Mouse (Mus musculus) megakaryocyte, embryonic 14.5 days (primary cell): ENCODE results near the gene Anln. TPM values are rescaled to one million over a fixed set of nuclear protein-coding genes. Genes with fewer than 3 reads are reported as not detected.

Source experiments
- H3K27me3 ChIP-seq: replicated peaks from 2 replicates; pipeline ENCODE3; 2012; ENCODE audit warnings: inconsistent platforms
- H3K36me3 ChIP-seq: replicated peaks from 2 replicates; pipeline ENCODE3; 2012; ENCODE audit warnings: low read length, inconsistent platforms, mixed read lengths
- H3K4me1 ChIP-seq: 2 replicates; pipeline ENCODE4 v1.6.1; 2012; ENCODE audit warnings: inconsistent platforms
- H3K4me3 ChIP-seq: replicated peaks from 2 replicates; pipeline ENCODE3; 2012; ENCODE audit warnings: moderate library complexity, mild to moderate bottlenecking, inconsistent platforms
- H3K9me3 ChIP-seq: 2 replicates; pipeline ENCODE4 v1.6.1; 2012; ENCODE audit warnings: inconsistent platforms
- FLI1 ChIP-seq: IDR thresholded peaks from 2 replicates; pipeline ENCODE4 v1.6.1; 2012; ENCODE audit warnings: low read length, inconsistent platforms, mixed read lengths
- GATA1 ChIP-seq: IDR thresholded peaks from 3 replicates; pipeline ENCODE4 v1.6.1; 2012; ENCODE audit warnings: mixed read lengths, low read length, inconsistent platforms, borderline replicate concordance
- polyA plus RNA-seq: library from polyadenylated mRNA; stranded (reverse); fragments of >175 nt; gene quantifications from 2 replicates; pipeline ENCODE4 v1.2.3, GENCODE M21; 2012; ENCODE audit warnings: low replicate concordance; ENCODE audit not compliant: insufficient read depth

Anln gene
- polyA plus RNA-seq: 0.47 and 0.89 TPM in 2 replicates

DNA sequence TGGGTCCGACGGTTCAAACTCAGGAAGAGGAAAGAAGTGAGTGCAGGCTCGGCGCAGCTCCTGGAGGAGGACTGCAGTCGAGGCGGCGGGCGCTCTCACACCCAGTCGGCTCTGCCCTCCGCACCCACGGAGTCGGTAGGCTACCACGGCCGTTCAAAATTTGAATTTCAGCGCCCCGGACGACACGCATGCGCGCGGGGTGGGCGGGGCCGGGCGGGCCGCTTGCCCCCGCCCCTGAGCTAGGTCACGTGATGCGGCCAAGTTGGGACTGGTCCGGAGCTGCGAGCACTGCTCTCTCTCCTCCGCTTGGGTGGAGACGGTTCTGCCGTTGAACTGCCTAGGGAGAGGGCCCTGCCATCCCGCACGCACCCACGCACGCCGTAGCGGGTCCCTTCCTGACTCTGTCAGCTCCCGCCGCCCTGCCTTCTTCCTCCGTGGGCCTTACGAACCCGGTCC is at the start of gene Anln:
Gene Anln, minus strand, starts transcription at position 168 of the 456 bp plus-strand sequence.
- H3K9me3 ChIP-seq: peaks cover 3% of the 10 kb centered on the region; the same call in 1 of the 2 replicates
- TF ChIP-seq FLI1 (peak; percentile 22; the same call in 1 of the 2 replicates), GATA1 (no peak)
- peaks cover 48% of the 10 kb centered on the region for H3K4me1 ChIP-seq
- peaks cover under 1% of the 10 kb centered on the region for H3K36me3 ChIP-seq
- no peaks in the 10 kb centered on the region for H3K27me3 ChIP-seq
- H3K4me3 ChIP-seq: peak within 1 kb of the TSS; percentile 99

DNA sequence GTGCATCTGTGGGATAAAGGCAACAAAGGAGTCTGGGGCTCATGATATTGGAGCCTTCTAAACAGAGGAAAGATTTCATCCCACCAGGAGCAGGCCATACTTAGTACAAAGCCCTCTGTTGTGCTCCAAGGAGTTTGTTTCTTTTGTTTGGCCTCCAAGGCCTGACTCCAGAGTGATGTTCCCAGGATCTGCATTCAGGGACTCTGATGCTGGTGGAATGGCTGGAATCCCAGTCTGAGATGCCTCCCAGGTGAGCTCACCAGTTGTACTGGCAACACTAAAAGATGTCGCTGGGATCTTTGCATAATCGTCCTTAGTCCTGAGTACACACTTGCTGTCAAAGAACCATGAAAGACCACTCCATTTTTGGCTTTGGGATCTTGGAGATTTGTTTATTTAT is 45.1 kb upstream of the Anln start:
- no peaks in the 10 kb centered on the region for H3K36me3 ChIP-seq
- peaks cover 8% of the 10 kb centered on the region for H3K9me3 ChIP-seq
- no peak for TF ChIP-seq FLI1
- TF ChIP-seq GATA1: no peak

DNA sequence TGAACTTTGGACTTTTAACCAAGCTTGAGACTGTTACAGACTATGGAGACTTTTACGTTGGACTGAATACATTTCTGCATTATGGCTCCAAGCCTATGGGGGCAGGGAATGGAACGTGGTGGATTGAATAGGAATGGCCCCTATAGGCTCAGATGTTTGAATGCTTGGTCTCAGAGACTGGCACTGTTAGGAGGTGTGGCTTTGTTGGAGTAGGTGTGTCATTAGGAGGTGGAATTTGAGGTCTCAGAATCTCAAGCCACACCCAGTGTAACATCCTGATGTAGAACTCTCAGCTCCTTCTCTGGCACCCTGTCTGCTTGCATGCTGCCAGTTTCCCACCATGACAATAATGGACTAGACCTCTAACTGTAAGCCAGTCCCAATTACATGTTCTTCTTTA is 44.2 kb upstream of the Anln start:
- Histone ChIP-seq H3K4me1 (peaks cover 15% of the 10 kb centered on the region), H3K4me3 (no peak overlapping the region), H3K36me3 (no peaks in the 10 kb centered on the region), H3K27me3 (no peaks in the 10 kb centered on the region), H3K9me3 (peaks cover 8% of the 10 kb centered on the region)
- TF ChIP-seq GATA1 (no peak), FLI1 (no peak)

More for the DNA sequence above, 45.1 kb upstream of the Anln start:
- peaks cover 7% of the 10 kb centered on the region for H3K4me1 ChIP-seq
- H3K27me3 ChIP-seq: no peaks in the 10 kb centered on the region
- no peak overlapping the region for H3K4me3 ChIP-seq

DNA sequence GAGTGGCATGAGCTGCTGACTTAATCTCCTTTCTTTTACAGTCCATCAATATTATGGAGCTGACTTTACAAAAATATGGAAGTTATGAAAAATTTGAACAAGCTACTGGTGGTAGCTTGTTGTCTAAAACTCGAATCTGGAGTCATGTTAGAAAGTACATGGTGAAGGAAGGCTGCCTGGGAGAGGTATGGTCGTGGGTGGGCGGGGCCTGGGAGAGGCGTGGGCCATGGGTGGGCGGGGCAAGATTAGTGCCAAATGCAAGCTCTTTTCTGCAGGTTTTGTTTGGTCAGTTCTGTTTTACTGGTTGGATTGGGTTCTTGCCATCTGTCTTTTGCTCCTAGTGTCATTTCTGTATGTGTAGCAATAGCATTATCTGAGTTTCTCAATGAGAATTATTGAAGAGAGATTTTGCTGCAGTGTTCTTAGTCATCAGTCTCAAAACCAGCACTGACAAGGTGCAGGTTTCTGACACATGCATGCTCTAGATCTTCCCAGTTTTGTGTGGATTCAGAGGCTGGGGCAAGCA is 41.4 kb upstream of the Anln start:
- Histone ChIP-seq H3K9me3 (peaks cover 8% of the 10 kb centered on the region), H3K4me3 (no peak overlapping the region), H3K4me1 (peaks cover 16% of the 10 kb centered on the region), H3K36me3 (no peaks in the 10 kb centered on the region), H3K27me3 (no peaks in the 10 kb centered on the region)
- no peak for TF ChIP-seq GATA1
- TF ChIP-seq FLI1: no peak

DNA sequence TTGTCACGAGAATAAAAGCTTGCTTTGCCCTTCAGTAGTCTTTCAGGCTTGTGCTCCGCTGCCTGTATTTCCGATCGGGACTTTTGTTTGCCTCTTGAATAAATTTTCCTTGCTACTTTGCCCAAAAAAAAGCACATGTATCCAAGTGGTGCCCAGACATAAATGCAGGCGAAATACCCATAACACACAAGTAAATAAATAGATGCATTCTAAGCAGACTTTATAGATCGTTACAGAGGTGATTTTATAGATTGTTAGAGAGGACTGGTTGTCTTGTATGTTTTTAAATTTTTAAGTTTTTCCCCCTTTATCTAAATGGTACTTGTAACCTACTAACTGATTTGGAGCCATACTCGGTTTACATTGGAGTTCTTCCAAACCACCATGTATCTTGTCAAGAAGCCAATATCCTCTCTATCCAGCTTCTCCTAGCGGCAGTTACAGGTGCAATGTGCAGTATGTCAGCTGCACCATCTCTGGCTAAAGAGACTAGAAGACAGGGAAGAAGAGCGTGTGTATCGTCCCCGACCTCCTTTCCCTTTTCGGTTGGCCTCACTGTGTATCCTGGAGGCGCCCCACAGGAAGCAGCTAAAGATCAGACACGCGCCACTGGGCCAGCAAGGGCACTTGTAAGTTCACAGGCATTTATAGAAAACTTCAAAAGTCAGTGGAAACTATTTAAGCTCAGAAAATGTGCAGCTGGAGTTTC is 40.7 kb upstream of the Anln start:
- Histone ChIP-seq H3K9me3 (peaks cover 8% of the 10 kb centered on the region), H3K27me3 (no peaks in the 10 kb centered on the region), H3K4me1 (peaks cover 16% of the 10 kb centered on the region), H3K4me3 (peak overlapping the region; percentile 69), H3K36me3 (no peaks in the 10 kb centered on the region)
- TF ChIP-seq FLI1: no peak
- no peak for TF ChIP-seq GATA1

DNA sequence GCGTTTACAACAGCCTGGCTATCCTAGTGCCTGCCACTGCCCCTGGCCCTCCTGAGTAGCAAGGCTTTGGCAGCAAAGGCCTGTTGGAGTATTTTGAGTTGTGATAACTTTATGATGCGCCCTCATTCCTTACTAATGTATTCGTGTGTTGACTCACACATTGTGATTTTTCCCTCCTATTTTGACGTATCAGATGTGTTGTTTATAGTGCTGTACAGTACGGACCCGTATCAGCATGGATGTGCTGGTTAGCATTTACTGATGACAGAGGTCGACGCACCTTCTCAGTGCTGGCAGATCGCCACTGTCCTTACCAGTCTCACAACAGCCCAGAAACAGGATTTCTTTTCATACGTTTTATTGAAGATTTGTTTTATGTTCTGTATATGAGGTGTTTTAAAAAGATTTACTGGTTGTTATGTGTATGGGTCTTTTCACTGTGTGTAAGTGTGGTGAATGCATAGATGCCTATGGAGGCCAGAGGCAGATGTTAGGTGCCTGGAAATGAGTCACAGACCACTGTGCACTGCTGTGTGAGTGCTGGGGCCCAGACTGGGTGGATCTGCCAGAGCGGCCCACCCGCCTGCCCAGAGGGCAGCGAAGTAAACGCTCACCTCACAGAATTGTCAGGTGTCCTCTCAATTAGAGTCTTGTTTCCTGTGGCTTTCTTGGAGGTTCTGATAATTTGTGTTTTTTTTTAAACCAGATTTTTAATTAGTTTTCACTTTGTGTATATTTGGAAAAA is 39.9 kb upstream of the Anln start:
- H3K4me1 ChIP-seq: peaks cover 16% of the 10 kb centered on the region
- TF ChIP-seq GATA1 (no peak), FLI1 (no peak)
- peaks cover 8% of the 10 kb centered on the region for H3K9me3 ChIP-seq
- H3K4me3 ChIP-seq: no peak overlapping the region
- no peaks in the 10 kb centered on the region for H3K27me3 ChIP-seq
- no peaks in the 10 kb centered on the region for H3K36me3 ChIP-seq

DNA sequence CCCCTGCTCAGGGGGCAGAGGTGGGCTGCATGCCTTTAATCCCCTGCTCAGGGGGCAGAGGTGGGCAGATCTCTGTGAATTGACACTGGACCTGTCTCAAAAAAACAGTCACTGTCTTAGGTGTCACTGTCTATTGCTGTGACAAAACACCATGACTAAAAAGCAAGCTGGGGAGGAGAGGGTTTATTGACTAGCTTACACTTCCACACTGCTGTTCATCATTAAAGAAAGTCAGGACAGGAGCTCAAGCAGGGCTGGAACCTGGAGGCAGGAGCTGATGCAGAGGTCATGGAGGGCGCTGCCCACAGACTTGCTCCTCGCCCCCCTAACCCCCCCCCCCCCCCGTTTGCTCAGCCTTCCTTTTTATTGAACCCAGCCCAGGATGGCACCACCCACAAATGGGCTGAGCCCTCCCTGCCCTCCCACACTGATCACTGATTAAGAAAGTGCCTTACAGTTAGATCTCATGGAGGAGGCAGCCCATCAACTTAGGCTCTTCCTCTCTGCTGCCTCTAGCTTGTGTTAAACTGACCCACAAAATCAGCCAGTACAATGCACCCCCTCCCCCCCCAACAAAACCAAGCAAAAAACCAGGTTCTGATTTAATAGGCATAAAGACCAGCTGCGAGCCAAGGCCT is 39.2 kb upstream of the Anln start:
- no peak overlapping the region for H3K4me3 ChIP-seq
- peaks cover 20% of the 10 kb centered on the region for H3K4me1 ChIP-seq
- peaks cover 8% of the 10 kb centered on the region for H3K9me3 ChIP-seq
- H3K27me3 ChIP-seq: no peaks in the 10 kb centered on the region
- no peak for TF ChIP-seq GATA1
- no peak for TF ChIP-seq FLI1
- no peaks in the 10 kb centered on the region for H3K36me3 ChIP-seq

DNA sequence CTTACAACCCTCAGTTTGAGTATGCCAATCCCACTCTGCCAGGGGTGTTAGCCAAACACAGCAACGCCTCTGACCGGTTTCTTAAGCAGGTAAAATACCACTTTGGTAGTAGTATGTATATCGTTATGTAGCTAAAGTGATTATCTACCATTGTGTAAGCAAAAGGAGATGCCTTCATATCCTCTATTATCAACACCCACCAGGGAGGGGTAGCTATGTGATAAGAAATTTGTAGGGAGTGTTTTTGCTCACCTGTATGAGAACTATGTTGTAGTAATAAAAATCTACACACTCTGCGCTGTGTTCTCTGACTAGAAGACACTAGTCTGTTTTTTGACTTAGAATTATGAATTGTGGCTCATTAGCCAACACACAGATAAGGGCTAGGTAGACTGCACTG is 35.7 kb upstream of the Anln start:
- Histone ChIP-seq H3K4me3 (no peak overlapping the region), H3K36me3 (no peaks in the 10 kb centered on the region), H3K27me3 (no peaks in the 10 kb centered on the region), H3K4me1 (peaks cover 14% of the 10 kb centered on the region), H3K9me3 (no peaks in the 10 kb centered on the region)
- no peak for TF ChIP-seq GATA1
- no peak for TF ChIP-seq FLI1

DNA sequence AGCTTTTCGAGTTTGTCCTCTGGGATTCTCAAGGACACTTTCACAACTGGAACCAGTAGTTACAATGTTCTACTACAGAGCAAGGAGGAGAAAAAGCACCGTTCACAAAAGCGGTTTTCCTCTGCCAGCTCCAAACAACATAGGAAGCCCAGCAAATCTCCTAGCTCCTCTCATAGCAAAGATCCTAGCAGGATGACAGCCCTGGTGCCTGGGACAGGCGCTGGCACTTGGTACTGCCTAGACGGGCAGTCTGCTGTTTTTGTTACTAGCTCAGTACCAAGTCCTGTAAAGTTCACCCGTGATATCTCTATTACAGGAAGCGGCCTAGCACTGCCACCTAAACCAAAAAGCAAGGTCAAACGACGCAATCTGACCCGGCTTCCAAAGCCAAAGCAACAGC is 35.2 kb upstream of the Anln start:
- peaks cover 13% of the 10 kb centered on the region for H3K4me1 ChIP-seq
- H3K36me3 ChIP-seq: no peaks in the 10 kb centered on the region
- H3K27me3 ChIP-seq: no peaks in the 10 kb centered on the region
- H3K4me3 ChIP-seq: no peak overlapping the region
- TF ChIP-seq GATA1: no peak
- TF ChIP-seq FLI1: no peak
- no peaks in the 10 kb centered on the region for H3K9me3 ChIP-seq

DNA sequence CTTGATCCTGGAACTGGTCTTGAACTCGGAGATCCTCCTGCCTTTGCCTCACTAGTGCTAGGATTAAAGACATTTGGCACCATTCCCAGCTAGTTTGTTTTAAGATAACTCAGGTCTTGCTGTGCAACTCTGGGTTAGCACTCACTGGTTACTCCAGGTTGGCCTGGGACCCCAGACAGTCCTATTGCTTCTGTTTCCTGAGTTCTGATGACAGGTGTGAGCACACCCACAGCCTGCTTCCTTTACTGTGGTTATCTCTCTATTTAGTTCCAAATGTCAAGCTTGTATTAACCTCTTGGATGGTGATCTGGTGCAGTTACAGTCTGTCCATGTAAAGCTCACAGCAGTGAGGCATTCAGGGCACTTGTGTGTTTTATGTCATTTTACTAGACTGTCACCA is 34.5 kb upstream of the Anln start:
- TF ChIP-seq GATA1 (no peak), FLI1 (no peak)
- H3K27me3 ChIP-seq: no peaks in the 10 kb centered on the region
- no peaks in the 10 kb centered on the region for H3K9me3 ChIP-seq
- H3K36me3 ChIP-seq: no peaks in the 10 kb centered on the region
- peaks cover 7% of the 10 kb centered on the region for H3K4me1 ChIP-seq
- H3K4me3 ChIP-seq: no peak overlapping the region
